Comparison of ENCODE assay signal across 27 mouse cellular contexts in genomic region chr10:123570616-123571188, GRCm38 (mm10).
DNase-seq lines count a peak whose midpoint lies in the region; ATAC-seq lines count a peak whose summit lies in the region.
"Had no signal": no experiment of that assay in that cellular context is flagged by ENCODE, and none has a peak within 500 bp of the region (broad histone marks: within the 10 kb centered on the region; RNA-seq: fewer than 3 reads in every experiment).

No protein-coding gene starts in this region.

- WGBS in kidney, embryonic 15.5 days: 30% methylated on average over 10 of the region's 10 CpGs
- 76% methylated on average over 10 of the region's 10 CpGs for WGBS in midbrain, embryonic 13.5 days
- 84% methylated on average over 10 of the region's 10 CpGs for WGBS in midbrain, embryonic 10.5 days
- 59% methylated on average over 10 of the region's 10 CpGs for WGBS in neural tube, embryonic 12.5 days

- DNase-seq in embryo, embryonic 10.5 days (ENCODE audit: low spot score): peak; percentile 19
- DNase-seq in embryo, embryonic 10 days (ENCODE audit: low spot score): no peak
- DNase-seq in kidney, postnatal 14 days: no peak
- no peak for DNase-seq in midbrain, embryonic 10.5 days (ENCODE audit: low spot score)
- no peak for DNase-seq in right cerebral cortex, postnatal 36 days (ENCODE audit: low spot score in 2 of 2)
- DNase-seq: adrenal gland, postnatal 10 days; cerebellum, adult 2 months; cerebellum, postnatal 25 days; forebrain, postnatal 0 days; gastrocnemius, postnatal 14 days; heart, adult 11 months; heart, postnatal 10 days; kidney, postnatal 10 days; lung, postnatal 4 days; right cerebral cortex, postnatal 14 days; thymus, postnatal 14 days had no signal

- H3K4me1 ChIP-seq in kidney, embryonic 15.5 days: peaks cover 30% of the 10 kb centered on the region
- 0 out of 2 replicates have a peak, but pooled peaks cover 7% of the 10 kb centered on the region for H3K4me1 ChIP-seq in midbrain, embryonic 13.5 days (replicated peaks)
- no peaks in the 10 kb centered on the region for H3K4me1 ChIP-seq in midbrain, embryonic 10.5 days
- no peaks in the 10 kb centered on the region for H3K4me1 ChIP-seq in neural tube, embryonic 12.5 days
- H3K4me1 ChIP-seq: heart, embryonic 12.5 days; liver, embryonic 15.5 days had no signal

- no peaks in the 10 kb centered on the region for H3K9me3 ChIP-seq in kidney, embryonic 15.5 days (replicated peaks)
- H3K9me3 ChIP-seq in midbrain, embryonic 13.5 days: no peaks in the 10 kb centered on the region
- no peaks in the 10 kb centered on the region for H3K9me3 ChIP-seq in midbrain, embryonic 10.5 days (replicated peaks)
- H3K9me3 ChIP-seq in neural tube, embryonic 12.5 days: no peaks in the 10 kb centered on the region
- H3K9me3 ChIP-seq: embryonic facial prominence, embryonic 10.5 days; heart, embryonic 12.5 days; limb, embryonic 13.5 days; liver, embryonic 15.5 days had no signal

- H3K27me3 ChIP-seq in kidney, embryonic 15.5 days: no peaks in the 10 kb centered on the region
- H3K27me3 ChIP-seq in midbrain, embryonic 13.5 days: no peaks in the 10 kb centered on the region
- no peaks in the 10 kb centered on the region for H3K27me3 ChIP-seq in midbrain, embryonic 10.5 days (ENCODE audit: low read depth, poor library complexity, severe bottlenecking)
- H3K27me3 ChIP-seq in neural tube, embryonic 12.5 days (replicated peaks): no peaks in the 10 kb centered on the region
- H3K27me3 ChIP-seq: heart, embryonic 12.5 days; limb, embryonic 13.5 days; liver, embryonic 15.5 days had no signal

- no peak overlapping the region for H3K9ac ChIP-seq in kidney, embryonic 15.5 days
- H3K9ac ChIP-seq in midbrain, embryonic 13.5 days (replicated peaks): no peak overlapping the region
- H3K9ac ChIP-seq in neural tube, embryonic 12.5 days: no peak overlapping the region
- H3K9ac ChIP-seq: forebrain, postnatal 0 days; heart, embryonic 12.5 days; limb, embryonic 13.5 days; liver, embryonic 15.5 days had no signal

- H3K27ac ChIP-seq in kidney, embryonic 15.5 days: peak overlapping the region; percentile 19
- peak overlapping the region; percentile 12 for H3K27ac ChIP-seq in midbrain, embryonic 13.5 days
- H3K27ac ChIP-seq in midbrain, embryonic 10.5 days (replicated peaks): no peak overlapping the region
- H3K27ac ChIP-seq in neural tube, embryonic 12.5 days: no peak overlapping the region
- H3K27ac ChIP-seq: layer of hippocampus, adult 2 months; limb, embryonic 13.5 days; liver, embryonic 15.5 days had no signal

- peak; percentile 55; the same call in 1 of the 2 replicates for ATAC-seq in kidney, embryonic 15.5 days (replicated peaks; ENCODE audit: low FRiP score)
- ATAC-seq in midbrain, embryonic 13.5 days: peak; percentile 6; the same call in 1 of the 2 replicates
- peak; percentile 56 for ATAC-seq in neural tube, embryonic 12.5 days (ENCODE audit: low FRiP score, low read depth)
- ATAC-seq: activated CD4-positive, CD25-positive, alpha-beta regulatory T cell, adult 4 months; forebrain, postnatal 0 days; intestine, postnatal 0 days had no signal

- H3K4me3 ChIP-seq in kidney, embryonic 15.5 days (replicated peaks): no peak overlapping the region
- H3K4me3 ChIP-seq in midbrain, embryonic 13.5 days (replicated peaks): no peak overlapping the region
- no peak overlapping the region for H3K4me3 ChIP-seq in midbrain, embryonic 10.5 days
- H3K4me3 ChIP-seq in neural tube, embryonic 12.5 days: no peak overlapping the region
- H3K4me3 ChIP-seq: embryonic facial prominence, embryonic 10.5 days; heart, embryonic 12.5 days; layer of hippocampus, adult 2 months; limb, embryonic 13.5 days; liver, embryonic 15.5 days; myocyte had no signal

- peak overlapping the region; percentile 16; the same call in 1 of the 2 replicates for H3K4me2 ChIP-seq in kidney, embryonic 15.5 days
- H3K4me2 ChIP-seq in midbrain, embryonic 13.5 days (replicated peaks): no peak overlapping the region
- no peak overlapping the region for H3K4me2 ChIP-seq in neural tube, embryonic 12.5 days (replicated peaks)
- H3K4me2 ChIP-seq: heart, embryonic 12.5 days; limb, embryonic 13.5 days; liver, embryonic 15.5 days had no signal

- H3K36me3 ChIP-seq in kidney, embryonic 15.5 days: no peaks in the 10 kb centered on the region
- H3K36me3 ChIP-seq in midbrain, embryonic 13.5 days: no peaks in the 10 kb centered on the region
- no peaks in the 10 kb centered on the region for H3K36me3 ChIP-seq in midbrain, embryonic 10.5 days
- H3K36me3 ChIP-seq in neural tube, embryonic 12.5 days: no peaks in the 10 kb centered on the region
- H3K36me3 ChIP-seq: embryonic facial prominence, embryonic 10.5 days; heart, embryonic 12.5 days; limb, embryonic 13.5 days; liver, embryonic 15.5 days had no signal

Comparison
In these comparisons a context has a peak if more than half of its experiments do, and no peak if none do; other contexts are left out.
1. H3K27ac ChIP-seq: peak in kidney, embryonic 15.5 days (single experiment) and midbrain, embryonic 13.5 days (single experiment); none in midbrain, embryonic 10.5 days (single experiment) and neural tube, embryonic 12.5 days (single experiment).
2. ATAC-seq: peak in every context shown above with its lines; median percentile 56 in neural tube, embryonic 12.5 days; 55 in kidney, embryonic 15.5 days; 6 in midbrain, embryonic 13.5 days.